In the genomic region with DNA sequence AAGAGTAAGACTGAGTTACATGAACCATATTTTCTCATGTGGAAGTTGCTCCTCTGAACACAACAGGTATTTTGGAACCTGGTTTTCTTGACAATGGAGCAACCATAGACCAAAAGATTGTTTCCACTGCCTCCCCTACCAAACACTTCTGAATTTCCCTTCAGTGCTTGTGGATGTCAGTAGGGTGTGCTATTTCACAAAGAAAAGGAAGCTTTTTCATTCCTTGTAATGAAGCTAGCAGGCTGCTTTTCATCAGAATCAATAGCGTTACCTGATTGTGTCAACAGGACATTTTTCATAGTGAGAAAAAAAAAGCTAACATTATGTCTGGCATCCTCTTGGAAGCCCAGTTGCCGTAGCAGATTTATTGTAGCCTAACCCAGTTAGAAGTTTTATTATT, we compare ENCODE assay signal across 12 mouse cellular contexts.
DNase-seq lines count a peak whose midpoint lies in the region; ATAC-seq and TF ChIP-seq lines count a peak whose summit lies in the region.
"Had no signal": no experiment of that assay in that cellular context is flagged by ENCODE, and none has a peak within 500 bp of the region (broad histone marks: within the 10 kb centered on the region; RNA-seq: fewer than 3 reads in every experiment).

No protein-coding gene starts in this region.

- no peak overlapping the region for H3K9ac ChIP-seq in forebrain, embryonic 14.5 days (ENCODE audit: low read length)
- no peak overlapping the region for H3K9ac ChIP-seq in forebrain, embryonic 16.5 days (replicated peaks; ENCODE audit: low read depth, low read length)
- no peak overlapping the region for H3K9ac ChIP-seq in kidney, embryonic 15.5 days
- H3K9ac ChIP-seq: forebrain, embryonic 12.5 days had no signal

- no peaks in the 10 kb centered on the region for H3K27me3 ChIP-seq in forebrain, embryonic 14.5 days (replicated peaks; ENCODE audit: control insufficient read depth, insufficient read depth, low read length)
- H3K27me3 ChIP-seq in forebrain, embryonic 16.5 days (replicated peaks; ENCODE audit: control insufficient read depth, insufficient read depth, low read length), result no peaks in the 10 kb centered on the region
- H3K27me3 ChIP-seq in Patski, result peaks cover 4% of the 10 kb centered on the region
- H3K27me3 ChIP-seq in kidney, embryonic 15.5 days, result no peaks in the 10 kb centered on the region
- H3K27me3 ChIP-seq: forebrain, embryonic 12.5 days had no signal

- POLR2A ChIA-PET in Patski (lab: Charles Lee), result no interaction called here

- no peak overlapping the region for H3K4me2 ChIP-seq in forebrain, embryonic 14.5 days (ENCODE audit: low read length)
- H3K4me2 ChIP-seq in forebrain, embryonic 16.5 days (ENCODE audit: low read length), result no peak overlapping the region
- no peak overlapping the region for H3K4me2 ChIP-seq in kidney, embryonic 15.5 days
- H3K4me2 ChIP-seq: forebrain, embryonic 12.5 days had no signal

- no peaks in the 10 kb centered on the region for H3K36me3 ChIP-seq in forebrain, embryonic 14.5 days (ENCODE audit: control insufficient read depth, insufficient read depth, low read length)
- no peaks in the 10 kb centered on the region for H3K36me3 ChIP-seq in forebrain, embryonic 16.5 days (ENCODE audit: control insufficient read depth, insufficient read depth)
- no peaks in the 10 kb centered on the region for H3K36me3 ChIP-seq in kidney, embryonic 15.5 days
- H3K36me3 ChIP-seq: forebrain, embryonic 12.5 days had no signal

- CTCF ChIA-PET in Patski (lab: Charles Lee), result interaction anchor here (2.0 to 2.3 kb wide), 2 partner anchors 10 to 945 kb away, joined by 5 to 17 read pairs; no protein-coding TSS in a partner anchor

- no peak overlapping the region for H3K27ac ChIP-seq in forebrain, embryonic 14.5 days (ENCODE audit: low read depth, low read length)
- H3K27ac ChIP-seq in forebrain, embryonic 16.5 days (ENCODE audit: low read length), result no peak overlapping the region
- H3K27ac ChIP-seq in kidney, embryonic 15.5 days, result no peak overlapping the region
- H3K27ac ChIP-seq: forebrain, embryonic 12.5 days had no signal

- ATAC-seq in forebrain, embryonic 14.5 days, result no peak
- no peak for ATAC-seq in forebrain, embryonic 16.5 days
- ATAC-seq in Patski, result no peak
- no peak for ATAC-seq in kidney, embryonic 15.5 days (replicated peaks; ENCODE audit: low FRiP score)
- no peak for ATAC-seq in activated CD4-positive, CD25-positive, alpha-beta regulatory T cell, adult 4 months

- peak; percentile 37 for TF ChIP-seq CTCF in Patski (IDR thresholded peaks at IDR 0.05)

- WGBS in forebrain, embryonic 14.5 days, result 64% methylated on average over 2 of the region's 2 CpGs
- WGBS in forebrain, embryonic 16.5 days, result 49% methylated on average over 2 of the region's 2 CpGs
- 56% methylated on average over 2 of the region's 2 CpGs for WGBS in kidney, embryonic 15.5 days

- no peaks in the 10 kb centered on the region for H3K4me1 ChIP-seq in forebrain, embryonic 14.5 days (ENCODE audit: control insufficient read depth, insufficient read depth, low read length)
- H3K4me1 ChIP-seq in forebrain, embryonic 16.5 days (replicated peaks; ENCODE audit: control insufficient read depth, insufficient read depth, low read length), result no peaks in the 10 kb centered on the region
- no peaks in the 10 kb centered on the region for H3K4me1 ChIP-seq in kidney, embryonic 15.5 days
- H3K4me1 ChIP-seq: forebrain, embryonic 12.5 days had no signal

- no peaks in the 10 kb centered on the region for H3K9me3 ChIP-seq in forebrain, embryonic 14.5 days (replicated peaks; ENCODE audit: control insufficient read depth, low read length)
- H3K9me3 ChIP-seq in forebrain, embryonic 16.5 days (ENCODE audit: control insufficient read depth, low read length), result no peaks in the 10 kb centered on the region
- H3K9me3 ChIP-seq in kidney, embryonic 15.5 days (replicated peaks), result no peaks in the 10 kb centered on the region

- peak; percentile 50 for DNase-seq in forebrain, embryonic 14.5 days (ENCODE audit: low spot score)
- peak; percentile 10 for DNase-seq in layer of hippocampus, adult 11-12 months (ENCODE audit: low spot score)
- no peak for DNase-seq in layer of hippocampus, adult 8-10 months (ENCODE audit: low spot score in 2 of 2)
- DNase-seq in Patski (ENCODE audit: low read depth, low spot score), result no peak
- DNase-seq in embryo, embryonic 11 days, result peak; percentile 32
- DNase-seq: adrenal gland, postnatal 36 days; kidney, adult 9 months; layer of hippocampus, postnatal 36 days had no signal

- H3K4me3 ChIP-seq in forebrain, embryonic 14.5 days (ENCODE audit: low read depth, low read length), result no peak overlapping the region
- H3K4me3 ChIP-seq in forebrain, embryonic 16.5 days (replicated peaks; ENCODE audit: low read length), result no peak overlapping the region
- H3K4me3 ChIP-seq in kidney, embryonic 15.5 days (replicated peaks), result no peak overlapping the region
- H3K4me3 ChIP-seq: forebrain, embryonic 12.5 days had no signal

- in situ Hi-C loops in Patski (cut with MboI; ENCODE audit: low pct_unique_long_range_greater_than_20kb), result loop anchor here (10.0 kb wide), 1 partner anchor 880 kb away; no protein-coding TSS in a partner anchor

Comparison
In these comparisons a context has a peak if more than half of its experiments do, and no peak if none do; other contexts are left out.
1. DNase-seq: peak in forebrain, embryonic 14.5 days (single experiment), layer of hippocampus, adult 11-12 months (single experiment) and embryo, embryonic 11 days (single experiment); none in layer of hippocampus, adult 8-10 months (0 of 2) and Patski (single experiment).